Mouse (Mus musculus): ENCODE measurements around the gene Gm27021.

DNA sequence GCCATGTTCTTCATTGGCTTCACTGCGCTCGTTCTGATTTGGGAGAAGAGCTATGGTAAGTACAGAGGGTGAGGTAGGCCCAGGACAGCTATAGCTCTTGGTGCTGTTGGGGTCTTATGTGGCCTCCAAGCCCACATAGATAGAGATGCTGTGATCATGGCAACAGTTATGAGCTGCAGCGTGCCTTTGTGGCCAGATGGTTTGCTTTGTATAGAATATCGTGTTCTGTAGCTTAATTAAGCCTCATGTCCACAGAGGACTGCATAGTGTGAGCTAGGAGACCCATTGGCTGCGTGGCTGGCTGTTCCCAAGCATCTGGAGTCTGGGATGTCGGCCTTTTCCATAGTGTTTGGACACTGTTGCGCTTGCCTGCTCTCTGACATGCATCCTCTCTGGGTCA lies 5.4 kb upstream of the Gm27021 start:
- TF ChIP-seq CTCF (conservative IDR thresholded peaks at IDR 0.05; ENCODE audit: low read length) (no peak), NANOG (IDR thresholded peaks at IDR 0.05; ENCODE audit: borderline replicate concordance, low read length) (no peak)
